Mouse (Mus musculus) R1 (cell line): ENCODE measurements around the gene Myf6.

Source experiments
- DNase-seq: peaks from one replicate; pipeline ENCODE4 v3.0.0-alpha.2; 2018; ENCODE audit warnings: low read depth, low spot score

Myf6 gene

GRCm38 (mm10) chr10:107494568-107494967, at the start of gene Myf6:
TSS of gene Myf6 (minus strand) at chr10:107494737.
- DNase-seq = no peak

DNA sequence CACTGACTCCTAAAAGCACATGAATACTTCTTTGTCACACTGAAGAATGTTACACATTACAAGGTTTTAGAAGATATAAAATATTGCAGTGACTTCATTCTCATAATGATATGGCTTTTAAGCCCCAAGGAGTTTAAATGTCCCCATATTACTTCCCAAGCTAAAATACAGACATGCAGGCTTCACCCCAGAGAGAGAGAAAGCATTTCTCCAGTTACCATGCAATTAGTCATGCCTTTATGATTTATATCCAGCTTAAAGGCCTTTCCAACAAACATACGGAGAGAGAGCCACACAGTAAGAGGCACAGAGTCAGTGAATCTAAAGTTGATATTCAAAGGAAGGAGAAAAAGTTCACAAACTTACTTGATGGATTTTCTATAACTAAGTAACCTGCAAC, 48.5 kb upstream of the Myf6 start:
- no peak for DNase-seq

DNA sequence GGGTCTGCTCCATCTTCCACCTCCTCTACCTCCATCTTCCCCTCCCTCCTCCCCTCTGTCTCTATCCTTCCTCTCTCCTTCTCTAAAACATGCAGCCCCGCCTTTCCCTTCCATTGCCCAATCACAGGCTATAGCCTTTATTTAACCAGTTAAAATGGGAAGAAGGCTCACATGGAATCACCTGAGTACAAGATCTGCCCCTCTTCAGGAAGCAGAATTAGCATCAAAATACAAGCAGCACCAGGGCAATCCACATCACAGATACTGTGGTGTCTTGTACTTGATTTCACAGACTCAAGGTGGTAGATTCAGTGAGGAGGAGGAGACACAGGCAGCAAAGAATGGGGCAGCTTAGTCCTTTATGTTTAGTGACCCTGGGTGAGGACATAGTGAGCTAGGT, 34.2 kb upstream of the Myf6 start:
- DNase-seq = peak; percentile 55

- no peak for DNase-seq
Measured at GRCm38 (mm10) chr10:107519216-107519615, 24.7 kb upstream of the Myf6 start.

GRCm38 (mm10) chr10:107516641-107517040, 22.1 kb upstream of the Myf6 start:
- DNase-seq = no peak

DNA sequence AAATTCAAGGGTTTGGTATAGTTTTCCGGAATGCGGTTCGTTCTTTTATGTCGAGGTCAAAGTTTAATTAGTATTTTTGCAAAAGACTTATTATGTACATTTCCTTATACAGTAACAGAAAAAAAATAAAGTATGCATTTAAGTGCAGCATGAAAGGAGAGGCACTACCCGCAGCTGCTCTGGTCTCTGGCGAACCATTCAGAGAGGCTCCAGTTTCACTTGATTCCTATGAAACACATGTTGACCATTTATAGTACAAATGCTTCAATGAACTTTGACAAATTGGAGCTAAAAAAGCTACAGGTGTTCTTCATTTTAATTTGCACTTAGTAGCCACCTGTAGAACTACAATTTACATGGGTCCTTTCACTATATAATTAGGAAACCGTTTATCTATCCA, 20.2 kb upstream of the Myf6 start:
- DNase-seq = no peak

DNA sequence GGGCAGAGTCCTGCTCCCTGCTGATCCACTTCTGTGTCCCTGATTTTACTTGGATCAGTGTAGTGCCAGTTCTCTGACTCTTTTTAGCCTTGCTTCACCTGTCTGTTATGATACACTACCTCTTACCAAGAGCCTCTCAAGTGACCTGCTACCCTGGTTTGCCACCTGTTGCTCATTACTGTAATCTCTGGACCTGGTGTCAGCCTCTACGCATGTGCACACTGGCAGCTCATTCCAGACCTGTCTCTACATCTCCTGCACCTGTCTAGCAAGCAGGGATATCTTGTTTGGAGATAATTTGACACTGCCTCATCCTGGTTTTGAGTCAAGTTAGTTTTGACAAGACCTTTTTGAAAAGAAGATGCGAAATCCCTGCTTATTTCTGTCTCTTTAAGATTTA, 11.9 kb upstream of the Myf6 start:
- DNase-seq = no peak

GRCm38 (mm10) chr10:107503430-107503829, 8.9 kb upstream of the Myf6 start:
- DNase-seq = no peak

DNA sequence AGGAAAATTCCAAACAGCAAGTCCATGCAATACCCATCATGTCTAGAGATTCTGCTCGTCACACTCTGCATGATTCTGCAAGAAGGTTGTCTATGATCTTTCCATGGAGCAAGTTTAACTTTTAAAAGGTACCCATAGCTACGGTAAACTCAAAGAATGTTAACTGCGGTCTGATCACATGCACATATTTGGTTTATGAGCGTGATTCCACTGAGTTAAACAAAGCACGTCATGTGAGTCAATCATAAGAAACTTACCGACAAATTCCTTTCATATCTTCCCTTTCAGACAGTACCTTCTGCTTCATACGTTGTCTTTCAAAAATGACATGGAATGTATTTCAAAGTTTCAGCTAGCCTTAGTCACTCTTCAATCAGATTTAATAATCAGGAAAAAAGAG, 7.7 kb upstream of the Myf6 start:
- no peak for DNase-seq

- no peak for DNase-seq
Measured at GRCm38 (mm10) chr10:107499656-107500055, 5.1 kb upstream of the Myf6 start.

GRCm38 (mm10) chr10:107496402-107496801, 1.9 kb upstream of the Myf6 start:
- no peak for DNase-seq

- DNase-seq = peak; percentile 26
Measured at GRCm38 (mm10) chr10:107493580-107494474, 710 bp downstream of the Myf6 start.

GRCm38 (mm10) chr10:107492867-107493579, 1.5 kb downstream of the Myf6 start:
- peak; percentile 31 for DNase-seq

GRCm38 (mm10) chr10:107488654-107489315, 5.8 kb downstream of the Myf6 start:
- DNase-seq = peak; percentile 33

DNA sequence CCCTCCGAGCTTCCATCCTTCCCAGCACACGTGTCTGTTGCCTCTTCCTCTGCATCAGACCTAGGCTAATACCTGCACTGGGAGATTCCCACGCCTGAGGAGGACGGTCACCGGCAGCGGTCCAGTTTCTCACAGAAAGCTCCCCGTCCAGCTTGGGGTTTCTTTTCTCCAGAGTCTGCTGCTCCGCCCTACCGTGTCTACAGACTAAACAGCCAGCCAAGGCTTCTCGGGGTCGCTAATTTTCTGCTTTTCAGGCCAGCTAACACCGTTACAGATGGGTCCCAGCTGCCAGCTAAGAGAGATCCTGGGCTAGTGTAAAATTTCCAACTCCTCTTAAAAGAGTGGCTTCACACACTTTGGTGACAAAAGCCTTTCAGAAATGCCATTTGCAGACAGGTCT, 7.8 kb downstream of the Myf6 start:
- no peak for DNase-seq

GRCm38 (mm10) chr10:107485870-107486269, 8.7 kb downstream of the Myf6 start, which contains the start of gene Myf5:
TSS of gene Myf5 (minus strand) at chr10:107486134.
- no peak for DNase-seq

GRCm38 (mm10) chr10:107484050-107484449, 10.5 kb downstream of the Myf6 start:
- DNase-seq = no peak

DNA sequence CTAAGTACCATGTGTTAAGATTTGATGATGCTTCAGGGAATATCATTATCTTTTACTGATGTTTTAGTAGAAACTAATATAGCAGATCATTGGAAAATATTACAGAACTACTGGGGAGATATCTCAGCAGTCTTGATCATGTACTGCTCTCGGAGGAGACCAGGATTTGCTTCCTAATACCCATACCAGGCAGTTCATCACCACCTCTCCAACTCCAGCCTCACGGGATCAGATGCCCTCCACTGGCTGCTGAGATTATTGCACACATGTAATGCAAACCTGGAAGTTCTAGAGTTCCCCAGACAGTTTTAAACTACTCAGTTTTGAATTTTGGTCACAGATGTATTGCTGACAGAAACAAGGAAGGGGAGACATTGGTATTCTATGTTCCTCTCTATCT, 21.0 kb downstream of the Myf6 start:
- no peak for DNase-seq

DNA sequence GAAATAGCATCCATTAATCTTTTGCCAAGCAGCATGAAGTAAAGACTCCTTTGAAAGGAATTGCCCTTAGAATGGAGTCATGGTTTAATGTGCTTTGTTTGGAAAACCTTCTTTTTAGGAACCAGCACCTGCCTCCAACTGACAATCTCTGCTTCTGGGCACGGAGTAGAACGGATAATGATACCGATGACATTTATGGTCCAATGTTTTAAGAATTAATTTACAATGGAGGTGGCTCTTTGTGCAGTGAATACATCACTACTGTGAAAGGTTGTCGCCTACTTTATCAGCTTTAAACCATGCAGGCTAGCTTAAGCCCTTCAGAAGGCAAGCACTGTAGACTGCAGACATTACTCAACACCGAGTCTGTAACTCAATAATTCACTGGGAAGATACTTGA, 22.8 kb downstream of the Myf6 start:
- DNase-seq = no peak

DNA sequence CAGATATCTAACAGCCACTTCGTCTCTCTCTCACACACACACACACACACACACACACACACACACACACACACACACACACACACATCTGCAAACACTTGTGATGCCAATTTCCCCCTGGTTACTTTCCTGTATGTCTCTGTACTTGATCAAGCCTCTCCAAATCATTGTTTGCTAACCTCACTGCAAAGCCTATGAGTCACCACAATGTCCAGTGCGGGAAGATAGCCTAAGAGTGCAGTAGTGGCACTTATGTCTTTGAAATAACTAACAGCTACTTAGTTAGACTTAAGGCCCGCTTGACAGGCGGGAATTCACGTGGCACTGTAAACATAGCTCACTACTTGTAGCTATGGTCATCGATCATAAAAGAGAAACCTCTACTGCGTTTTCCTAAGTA, 26.7 kb downstream of the Myf6 start:
- no peak for DNase-seq

GRCm38 (mm10) chr10:107449496-107450330, 44.8 kb downstream of the Myf6 start:
- no peak for DNase-seq
